Mouse (Mus musculus) erythroblast, embryonic 14.5 days (primary cell): ENCODE data around the gene Mrvi1.

ENCODE experiments used
- GATA1 ChIP-seq: IDR thresholded peaks from 2 replicates; pipeline ENCODE4 v1.6.1; 2012; ENCODE audit warnings: low read length, inconsistent platforms, mixed read lengths
- TAL1 ChIP-seq: IDR thresholded peaks from 3 replicates; pipeline ENCODE4 v1.6.1; 2012; ENCODE audit warnings: low read length, inconsistent platforms, mixed read lengths

- no peak for TF ChIP-seq TAL1
- TF ChIP-seq GATA1: no peak
Measured at GRCm38 (mm10) chr7:110823995-110824953, 158.0 kb downstream of the Mrvi1 start.
